Mouse (Mus musculus) pancreas, adult 10 weeks (tissue): Measurements from ENCODE around the gene Tmem150a. TPM values are rescaled to one million over a fixed set of nuclear protein-coding genes. Genes with fewer than 3 reads are reported as not detected.

Experiments used
- polyA plus RNA-seq: library from polyadenylated mRNA; stranded (reverse); fragments of 350-450 nt; fragmentation: Illumina TruSeq; extraction: RNeasy Lipid Tissue Mini Kit (QIAGEN cat#74804); gene quantifications from one replicate; pipeline ENCODE4 v1.2.3, GENCODE M21; 2015; ENCODE audit warnings: low read depth, low replicate concordance; ENCODE audit not compliant: insufficient read depth

Gene Tmem150a
- 36.3 TPM for polyA plus RNA-seq

DNA sequence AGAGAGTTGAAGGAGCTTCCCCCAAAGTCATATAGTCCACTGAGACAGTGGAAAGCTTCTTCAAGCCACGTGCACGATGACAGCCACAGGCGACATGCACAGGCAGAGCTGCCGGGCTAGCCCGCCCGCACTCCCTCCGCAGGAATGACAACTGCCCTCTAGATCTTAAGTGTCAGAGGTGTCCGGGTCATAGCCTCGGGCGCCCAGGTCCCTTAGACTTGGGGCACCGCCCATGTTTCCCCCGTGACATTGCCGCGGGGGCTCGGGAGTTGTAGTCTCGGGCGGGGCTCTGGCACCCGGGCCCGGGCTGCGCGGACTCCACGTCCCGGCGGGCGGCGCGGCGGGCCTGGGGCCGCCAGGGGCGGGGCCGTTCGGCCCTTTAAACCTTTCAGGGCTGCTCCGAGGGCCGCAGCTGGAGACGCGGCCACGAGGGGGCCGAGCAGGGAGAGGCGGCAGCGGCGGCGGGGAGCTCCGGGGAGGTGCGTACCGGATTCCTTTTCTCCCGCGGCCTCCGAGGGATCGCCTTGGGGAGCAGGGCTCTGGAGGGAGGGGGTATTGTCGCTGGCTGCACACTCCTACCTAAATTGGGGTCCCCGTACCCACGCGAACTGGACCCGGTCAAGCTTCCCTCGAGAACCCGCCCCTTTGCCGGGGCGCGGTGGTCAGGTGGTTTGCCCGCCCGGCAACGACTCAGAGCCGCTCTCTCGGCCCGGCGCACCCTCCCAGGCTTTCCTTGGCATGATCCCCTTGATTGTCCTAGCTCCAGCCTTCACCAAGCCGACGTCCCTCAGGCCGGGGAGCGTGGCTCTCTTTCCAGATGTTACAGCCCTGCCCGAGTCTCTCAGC is at the start of gene Tmem150a:
Gene Tmem150a (plus strand): TSS at position 382 of the 846 bp plus-strand sequence.

DNA sequence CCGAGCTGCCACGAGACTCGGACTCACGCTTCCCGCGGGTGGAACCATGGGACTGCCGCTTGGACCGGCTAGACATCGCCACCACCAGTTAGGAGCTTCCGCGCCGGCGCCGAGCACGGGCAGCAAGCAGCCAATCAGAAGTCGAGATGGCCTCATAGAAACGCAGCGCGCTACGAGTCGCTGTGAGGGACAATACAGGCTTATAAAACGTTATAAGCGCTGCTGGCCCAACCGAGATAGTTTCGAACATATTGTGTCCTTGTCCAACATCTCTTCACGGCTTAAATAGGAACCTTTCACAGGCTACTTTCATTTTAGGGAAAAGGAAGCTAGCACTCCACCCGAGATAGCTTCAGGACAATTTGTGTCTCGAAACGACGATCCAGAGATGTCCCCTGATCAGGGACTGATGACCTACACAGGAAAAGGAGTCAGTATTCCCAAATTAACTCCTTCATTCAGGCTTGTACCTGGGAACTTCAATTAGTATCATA is 10.1 kb upstream of the Tmem150a start, which contains the start of gene Usp39:
Gene Usp39 (minus strand): TSS at position 111 of the 494 bp plus-strand sequence.

DNA sequence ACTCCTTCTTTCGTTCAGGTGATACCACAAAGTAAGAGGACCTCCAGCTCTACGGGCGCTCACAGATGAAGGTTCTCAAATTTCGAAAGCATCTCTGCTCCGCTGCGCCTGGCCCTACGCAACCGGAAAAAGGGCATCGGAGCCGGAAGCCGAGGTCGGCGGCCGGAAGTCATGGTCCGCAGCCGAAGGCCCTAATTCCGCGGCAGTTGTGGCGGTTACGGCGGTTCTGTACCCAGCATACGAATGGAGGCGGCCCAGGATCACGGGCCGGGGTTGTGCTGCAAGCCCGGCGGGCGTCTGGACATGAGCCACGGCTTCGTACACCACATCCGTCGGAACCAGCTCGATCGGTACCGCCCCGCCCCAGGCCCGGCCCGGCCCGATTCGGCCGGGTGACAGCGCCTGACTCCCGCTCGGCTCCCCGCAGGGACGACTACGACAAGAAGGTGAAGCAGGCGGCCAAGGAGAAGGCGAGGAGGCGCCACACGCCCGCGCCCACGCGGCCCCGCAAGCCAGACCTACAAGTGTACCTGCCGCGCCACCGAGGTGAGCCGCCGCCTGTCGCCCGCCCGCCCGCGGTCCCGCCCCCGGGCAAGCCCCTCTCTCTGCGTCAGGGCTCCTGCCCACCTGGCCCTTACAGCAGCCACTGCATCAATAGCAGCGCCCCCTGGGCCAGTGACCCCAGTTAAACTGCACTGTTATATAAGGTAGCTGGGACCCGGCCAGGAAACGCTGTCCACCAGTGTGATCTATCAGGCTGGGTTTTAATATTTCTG is 7.9 kb upstream of the Tmem150a start, which contains the start of gene 0610030E20Rik:
Gene 0610030E20Rik (plus strand): TSS at position 152 of the 776 bp plus-strand sequence.

DNA sequence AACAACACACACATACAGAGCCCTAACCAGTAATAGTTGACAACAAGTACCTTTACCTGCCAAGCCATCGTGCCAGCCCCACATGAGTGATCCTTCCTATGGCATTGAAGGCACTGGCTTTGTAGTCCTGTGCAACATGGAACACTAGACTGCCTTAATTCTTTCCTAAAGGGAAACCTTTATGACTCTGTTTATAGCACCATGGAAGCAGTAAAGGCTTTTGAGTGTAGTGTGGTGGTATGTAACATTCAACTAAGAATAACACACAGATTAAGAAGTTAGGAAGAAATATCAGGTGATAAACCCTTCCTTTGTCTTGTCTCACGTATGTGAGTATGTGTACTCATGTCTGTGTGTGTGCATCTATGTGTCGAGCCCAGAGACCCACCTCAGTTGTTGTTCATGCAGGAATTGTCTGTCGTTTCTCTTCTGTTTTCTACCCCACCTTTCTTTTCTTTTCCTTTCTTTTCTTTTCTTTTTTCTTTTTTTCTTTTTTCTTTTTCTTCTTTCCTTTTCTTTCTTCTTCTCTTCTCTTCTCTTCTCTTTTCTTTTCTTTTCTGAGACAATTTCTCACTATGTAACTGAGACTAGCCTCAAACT is 11.7 kb downstream of the Tmem150a start, which contains the start of gene Rnf181:
Gene Rnf181 (minus strand): TSS at position 113 of the 600 bp plus-strand sequence.

DNA sequence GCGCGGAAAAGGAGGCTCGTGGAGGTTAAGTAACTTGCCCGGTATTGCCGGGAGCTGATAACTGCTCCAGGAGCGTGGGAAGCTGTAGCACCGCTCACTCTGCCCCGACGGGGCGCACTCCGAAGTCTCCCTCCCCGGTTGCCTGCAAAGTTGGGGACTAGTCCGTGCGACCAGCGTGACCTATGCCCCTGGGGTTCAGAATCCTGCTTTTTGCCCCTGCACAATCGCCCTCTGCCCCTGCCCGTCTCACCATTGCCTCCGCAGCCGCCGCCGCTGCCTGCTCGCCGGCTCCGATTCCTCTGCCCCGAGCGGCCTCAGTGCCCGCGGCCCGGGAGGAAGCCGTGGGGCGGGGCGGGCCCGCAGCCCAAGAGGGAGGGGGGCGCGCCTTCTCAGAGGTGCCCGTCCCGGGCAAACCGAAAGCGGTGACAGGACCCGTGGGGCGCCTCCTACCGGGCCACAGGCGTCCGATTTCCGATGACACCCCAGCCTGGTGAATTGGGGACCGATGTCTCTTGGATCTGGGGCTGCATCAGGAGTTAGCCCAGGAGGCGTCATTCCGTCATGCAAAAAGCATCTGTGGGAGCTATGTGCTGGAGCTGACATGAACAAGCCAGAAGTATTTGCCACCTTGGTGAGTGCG is 25.0 kb downstream of the Tmem150a start, which contains the start of gene Vamp5:
Gene Vamp5 (minus strand): TSS at position 338 of the 640 bp plus-strand sequence.

DNA sequence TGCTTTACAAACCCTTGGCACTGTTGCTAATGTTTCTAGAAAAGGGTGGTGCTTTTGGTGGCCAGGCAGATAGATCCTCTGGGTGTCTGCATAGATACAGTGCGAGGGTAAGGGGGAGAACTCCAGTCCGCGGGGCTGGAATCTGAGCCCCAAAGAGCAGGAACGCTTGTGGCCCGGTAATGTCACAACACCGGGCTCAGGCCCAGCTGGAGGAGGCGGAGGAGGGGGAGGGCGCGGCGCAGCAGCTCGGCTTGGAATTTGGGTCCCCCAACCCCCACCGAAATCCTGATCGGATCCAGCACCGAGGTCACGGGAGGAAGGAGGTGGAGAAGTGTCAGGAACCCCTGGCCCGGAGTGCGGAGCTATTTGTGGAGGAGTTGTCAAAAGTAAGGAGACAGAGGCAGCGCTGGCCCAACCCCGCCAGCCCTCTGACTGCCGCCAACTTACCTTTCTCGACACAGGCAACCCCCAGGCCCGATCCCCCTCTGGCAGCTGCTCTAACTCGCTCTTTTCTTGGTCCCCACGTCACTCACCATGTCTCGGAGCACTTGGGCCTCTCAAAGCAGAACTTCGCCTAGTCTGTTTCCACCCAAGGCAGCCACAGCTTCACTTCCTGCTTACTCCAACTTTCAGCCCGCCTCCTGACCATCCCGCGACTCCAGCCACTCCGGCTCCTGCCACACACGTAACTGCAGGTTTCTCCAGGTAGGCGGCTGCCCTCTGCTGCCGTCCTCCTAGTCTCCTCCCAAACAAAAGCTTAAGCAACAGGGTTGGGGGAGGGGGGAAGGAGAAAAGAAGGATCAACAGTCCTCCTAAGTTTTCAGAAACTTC is 34.9 kb downstream of the Tmem150a start, which contains the start of gene Vamp8:
Gene Vamp8 (minus strand): TSS at position 763 of the 831 bp plus-strand sequence.

Other genes starting within 250 kb of the Tmem150a start
- gene Atoh8, start 119.9 kb upstream of the Tmem150a start, polyA plus RNA-seq = 5.4 TPM
- gene Sftpb, start 50.8 kb upstream of the Tmem150a start, polyA plus RNA-seq = 0.63 TPM
- 6.0 TPM for gene Usp39, start 10.3 kb upstream of the Tmem150a start, polyA plus RNA-seq
- gene 0610030E20Rik, start 8.1 kb upstream of the Tmem150a start, polyA plus RNA-seq = 7.4 TPM
- 41.2 TPM for gene Rnf181, start 11.5 kb downstream of the Tmem150a start, polyA plus RNA-seq
- gene Vamp5, start 25.0 kb downstream of the Tmem150a start, polyA plus RNA-seq = 24.8 TPM
- gene Vamp8, start 35.3 kb downstream of the Tmem150a start, polyA plus RNA-seq = 61.4 TPM
- gene Ggcx, start 58.9 kb downstream of the Tmem150a start, polyA plus RNA-seq = 17.7 TPM
- gene Mat2a, start 84.1 kb downstream of the Tmem150a start, polyA plus RNA-seq = 56.5 TPM
- gene Sh2d6, start 166.3 kb downstream of the Tmem150a start, polyA plus RNA-seq = not detected
- gene Capg, start 188.9 kb downstream of the Tmem150a start, polyA plus RNA-seq = 10.7 TPM
- 4.6 TPM for gene Elmod3, start 243.0 kb downstream of the Tmem150a start, polyA plus RNA-seq
- 5.3 TPM for gene Retsat, start 243.0 kb downstream of the Tmem150a start, polyA plus RNA-seq